Mouse (Mus musculus): ENCODE measurements around the gene Zfp213. TPM values are rescaled to one million over a fixed set of nuclear protein-coding genes. Genes with fewer than 3 reads are reported as not detected.

Zfp213 gene
- polyA plus RNA-seq, 1 experiment: 7.8 TPM

GRCm38 (mm10) chr17:23545841-23546240, 18.2 kb downstream of the Zfp213 start:
- TF ChIP-seq CTCF (IDR thresholded peaks at IDR 0.05; ENCODE audit: extremely low read depth, insufficient read length, insufficient replicate concordance, low read depth, low read length): no peak
- TF ChIP-seq POLR2A (IDR thresholded peaks at IDR 0.05; ENCODE audit: low read depth, low read length): no peak
- WGBS: 32% methylated on average over 6 of the region's 6 CpGs
- H3K36me3 ChIP-seq (ENCODE audit: control insufficient read depth, insufficient read depth, low read length): no peaks in the 10 kb centered on the region
- peaks cover 7% of the 10 kb centered on the region; the same call in 1 of the 2 replicates for H3K4me1 ChIP-seq (ENCODE audit: control insufficient read depth, insufficient read depth, insufficient read length, low read length)
- H3K27ac ChIP-seq (ENCODE audit: insufficient read depth, low read depth, low read length): no peak overlapping the region
- no peaks in the 10 kb centered on the region for H3K27me3 ChIP-seq (ENCODE audit: control insufficient read depth, insufficient read depth, low read length)
- no peak overlapping the region for H3K4me3 ChIP-seq (ENCODE audit: low read depth, low read length)

- TF ChIP-seq POLR2A (IDR thresholded peaks at IDR 0.05; ENCODE audit: low read depth, low read length): no peak
- no peak for TF ChIP-seq CTCF (IDR thresholded peaks at IDR 0.05; ENCODE audit: extremely low read depth, insufficient read length, insufficient replicate concordance, low read depth, low read length)
- Histone ChIP-seq H3K27ac (ENCODE audit: insufficient read depth, low read depth, low read length) (no peak overlapping the region), H3K4me1 (ENCODE audit: control insufficient read depth, insufficient read depth, insufficient read length, low read length) (peaks cover 7% of the 10 kb centered on the region; the same call in 1 of the 2 replicates), H3K27me3 (ENCODE audit: control insufficient read depth, insufficient read depth, low read length) (no peaks in the 10 kb centered on the region), H3K36me3 (ENCODE audit: control insufficient read depth, insufficient read depth, low read length) (no peaks in the 10 kb centered on the region), H3K4me3 (ENCODE audit: low read depth, low read length) (no peak overlapping the region)
- 98% methylated on average over 1 of the region's 1 CpGs for WGBS
These were observed 19.3 kb downstream of the Zfp213 start for GRCm38 (mm10) chr17:23544766-23545165.

DNA sequence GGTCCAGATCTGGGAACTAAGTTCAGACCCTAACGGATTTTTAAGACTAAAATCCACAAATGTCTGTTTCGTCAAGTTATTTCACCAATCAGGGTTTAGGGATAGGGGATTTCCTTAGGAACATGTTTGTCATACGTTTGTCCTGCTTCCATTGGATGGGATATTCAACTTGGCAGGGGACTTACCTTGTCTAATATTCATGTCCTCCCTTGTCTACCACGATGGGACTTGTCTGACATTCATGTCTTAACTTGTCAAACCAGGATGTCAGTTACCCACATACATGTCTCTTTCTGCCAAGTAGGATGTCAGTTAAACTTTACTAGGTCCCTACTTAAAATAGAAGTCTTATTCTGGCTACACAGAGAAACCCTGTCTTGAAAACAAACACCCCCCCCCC, 20.1 kb downstream of the Zfp213 start:
- H3K27me3 ChIP-seq (ENCODE audit: control insufficient read depth, insufficient read depth, low read length): no peaks in the 10 kb centered on the region
- TF ChIP-seq POLR2A (IDR thresholded peaks at IDR 0.05; ENCODE audit: low read depth, low read length) (no peak), CTCF (IDR thresholded peaks at IDR 0.05; ENCODE audit: extremely low read depth, insufficient read length, insufficient replicate concordance, low read depth, low read length) (no peak)
- no peak overlapping the region; the same call in 1 of the 2 replicates for H3K27ac ChIP-seq (ENCODE audit: insufficient read depth, low read depth, low read length)
- H3K4me3 ChIP-seq (ENCODE audit: low read depth, low read length): no peak overlapping the region
- no peaks in the 10 kb centered on the region for H3K36me3 ChIP-seq (ENCODE audit: control insufficient read depth, insufficient read depth, low read length)
- peaks cover 7% of the 10 kb centered on the region; the same call in 1 of the 2 replicates for H3K4me1 ChIP-seq (ENCODE audit: control insufficient read depth, insufficient read depth, insufficient read length, low read length)
- WGBS: 44% methylated on average over 4 of the region's 4 CpGs

DNA sequence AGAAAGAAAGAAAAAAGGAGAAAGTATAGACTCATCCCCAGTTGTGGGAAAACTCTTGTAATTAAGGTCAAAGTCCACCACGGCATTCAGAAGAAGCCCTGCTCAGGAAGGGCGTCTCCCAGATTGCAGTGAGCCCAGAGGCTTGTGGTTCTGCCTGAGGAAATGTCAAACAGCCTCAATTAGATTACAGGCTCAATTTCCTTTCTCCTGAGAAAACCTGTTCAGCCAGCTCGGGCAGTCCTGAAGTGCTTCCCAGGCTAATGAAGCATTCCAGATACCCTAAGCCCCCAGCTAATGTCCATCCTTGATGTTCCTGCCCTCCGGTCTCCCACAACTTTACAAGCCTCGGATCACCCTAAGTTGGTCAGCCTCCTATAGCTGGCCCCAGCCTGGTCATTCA, 20.7 kb downstream of the Zfp213 start:
- no peaks in the 10 kb centered on the region for H3K36me3 ChIP-seq (ENCODE audit: control insufficient read depth, insufficient read depth, low read length)
- WGBS: 13% methylated on average over 5 of the region's 5 CpGs
- H3K27ac ChIP-seq (ENCODE audit: insufficient read depth, low read depth, low read length): peak overlapping the region; percentile 44
- no peak for TF ChIP-seq CTCF (IDR thresholded peaks at IDR 0.05; ENCODE audit: extremely low read depth, insufficient read length, insufficient replicate concordance, low read depth, low read length)
- TF ChIP-seq POLR2A (IDR thresholded peaks at IDR 0.05; ENCODE audit: low read depth, low read length): no peak
- H3K4me1 ChIP-seq (ENCODE audit: control insufficient read depth, insufficient read depth, insufficient read length, low read length): peaks cover 8% of the 10 kb centered on the region; the same call in 1 of the 2 replicates
- H3K27me3 ChIP-seq (ENCODE audit: control insufficient read depth, insufficient read depth, low read length): peaks cover under 1% of the 10 kb centered on the region
- H3K4me3 ChIP-seq (ENCODE audit: low read depth, low read length): peak overlapping the region; percentile 12; the same call in 1 of the 2 replicates

DNA sequence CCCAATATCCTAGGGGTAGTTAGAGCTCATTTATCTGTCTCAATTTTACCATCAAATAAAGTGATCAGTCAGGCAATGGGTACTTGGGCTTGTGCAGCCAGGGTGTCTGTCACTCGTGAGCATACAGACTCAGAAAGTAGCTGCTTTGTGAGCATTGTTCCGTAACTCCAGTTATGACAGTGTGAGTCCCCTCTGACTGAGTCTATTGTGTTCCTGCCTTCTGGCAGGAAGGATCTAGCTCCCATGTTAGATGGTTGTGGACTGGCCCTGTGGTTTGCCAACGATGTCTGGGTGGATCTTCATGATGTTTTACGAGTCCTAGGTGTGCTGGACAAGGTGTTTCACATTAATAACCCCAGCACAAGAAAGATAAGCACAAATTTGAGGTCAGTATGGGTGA, 21.2 kb downstream of the Zfp213 start:
- H3K27ac ChIP-seq (ENCODE audit: insufficient read depth, low read depth, low read length): peak overlapping the region; percentile 64
- TF ChIP-seq CTCF (IDR thresholded peaks at IDR 0.05; ENCODE audit: extremely low read depth, insufficient read length, insufficient replicate concordance, low read depth, low read length): no peak
- TF ChIP-seq POLR2A (IDR thresholded peaks at IDR 0.05; ENCODE audit: low read depth, low read length): no peak
- H3K36me3 ChIP-seq (ENCODE audit: control insufficient read depth, insufficient read depth, low read length): no peaks in the 10 kb centered on the region
- H3K4me1 ChIP-seq (ENCODE audit: control insufficient read depth, insufficient read depth, insufficient read length, low read length): peaks cover 13% of the 10 kb centered on the region
- H3K27me3 ChIP-seq (ENCODE audit: control insufficient read depth, insufficient read depth, low read length): peaks cover 4% of the 10 kb centered on the region
- 20% methylated on average over 4 of the region's 4 CpGs for WGBS
- H3K4me3 ChIP-seq (ENCODE audit: low read depth, low read length): no peak overlapping the region

GRCm38 (mm10) chr17:23542004-23542720, 21.9 kb downstream of the Zfp213 start:
- TF ChIP-seq POLR2A (IDR thresholded peaks at IDR 0.05; ENCODE audit: low read depth, low read length): no peak
- no peak for TF ChIP-seq CTCF (IDR thresholded peaks at IDR 0.05; ENCODE audit: extremely low read depth, insufficient read length, insufficient replicate concordance, low read depth, low read length)
- WGBS: 25% methylated on average over 12 of the region's 12 CpGs
- no peak overlapping the region for H3K27ac ChIP-seq (ENCODE audit: insufficient read depth, low read depth, low read length)
- peaks cover 14% of the 10 kb centered on the region for H3K4me1 ChIP-seq (ENCODE audit: control insufficient read depth, insufficient read depth, insufficient read length, low read length)
- H3K4me3 ChIP-seq (ENCODE audit: low read depth, low read length): peak overlapping the region; percentile 24
- H3K27me3 ChIP-seq (ENCODE audit: control insufficient read depth, insufficient read depth, low read length): peaks cover 8% of the 10 kb centered on the region
- no peaks in the 10 kb centered on the region for H3K36me3 ChIP-seq (ENCODE audit: control insufficient read depth, insufficient read depth, low read length)

- H3K4me3 ChIP-seq (ENCODE audit: low read depth, low read length): no peak overlapping the region
- H3K4me1 ChIP-seq (ENCODE audit: control insufficient read depth, insufficient read depth, insufficient read length, low read length): peaks cover 14% of the 10 kb centered on the region
- no peaks in the 10 kb centered on the region for H3K36me3 ChIP-seq (ENCODE audit: control insufficient read depth, insufficient read depth, low read length)
- no peak overlapping the region for H3K27ac ChIP-seq (ENCODE audit: insufficient read depth, low read depth, low read length)
- H3K27me3 ChIP-seq (ENCODE audit: control insufficient read depth, insufficient read depth, low read length): peaks cover 8% of the 10 kb centered on the region
- no peak for TF ChIP-seq POLR2A (IDR thresholded peaks at IDR 0.05; ENCODE audit: low read depth, low read length)
- TF ChIP-seq CTCF (IDR thresholded peaks at IDR 0.05; ENCODE audit: extremely low read depth, insufficient read length, insufficient replicate concordance, low read depth, low read length): no peak
- WGBS: 75% methylated on average over 31 of the region's 31 CpGs
These were observed 23.2 kb downstream of the Zfp213 start for GRCm38 (mm10) chr17:23540605-23541475.
